Mouse (Mus musculus): ENCODE measurements at regions not wholly inside any gene's neighbourhood (a gene's known extent, or its start where the extent isn't known, plus 50 kb on each side); places are given as distances from the start of the nearest gene placed in this dataset.

DNA sequence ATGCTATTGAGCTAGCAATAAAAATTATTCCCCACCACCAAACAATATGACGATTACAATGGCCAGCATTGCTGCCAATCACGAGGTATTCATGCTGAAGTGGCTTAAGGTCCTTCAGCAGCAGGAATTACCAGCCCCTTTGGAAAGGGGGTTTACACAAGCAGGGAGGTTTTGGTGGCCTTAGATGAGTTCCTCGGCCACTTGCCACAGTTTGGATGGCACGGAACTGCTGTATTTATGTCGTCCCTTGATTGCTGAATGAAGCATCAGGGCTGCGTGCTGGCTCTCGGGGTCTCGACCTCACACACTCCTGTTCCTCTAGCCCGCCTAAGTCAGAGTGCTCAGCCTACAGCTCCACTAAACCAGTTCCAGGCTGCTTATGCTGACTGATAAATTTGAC is 361.2 kb upstream of the Nfe2l3 start:
- DNase-seq = no peak

- DNase-seq = no peak
Observed at GRCm38 (mm10) chr6:51075026-51075425, 357.4 kb upstream of the Nfe2l3 start.

DNA sequence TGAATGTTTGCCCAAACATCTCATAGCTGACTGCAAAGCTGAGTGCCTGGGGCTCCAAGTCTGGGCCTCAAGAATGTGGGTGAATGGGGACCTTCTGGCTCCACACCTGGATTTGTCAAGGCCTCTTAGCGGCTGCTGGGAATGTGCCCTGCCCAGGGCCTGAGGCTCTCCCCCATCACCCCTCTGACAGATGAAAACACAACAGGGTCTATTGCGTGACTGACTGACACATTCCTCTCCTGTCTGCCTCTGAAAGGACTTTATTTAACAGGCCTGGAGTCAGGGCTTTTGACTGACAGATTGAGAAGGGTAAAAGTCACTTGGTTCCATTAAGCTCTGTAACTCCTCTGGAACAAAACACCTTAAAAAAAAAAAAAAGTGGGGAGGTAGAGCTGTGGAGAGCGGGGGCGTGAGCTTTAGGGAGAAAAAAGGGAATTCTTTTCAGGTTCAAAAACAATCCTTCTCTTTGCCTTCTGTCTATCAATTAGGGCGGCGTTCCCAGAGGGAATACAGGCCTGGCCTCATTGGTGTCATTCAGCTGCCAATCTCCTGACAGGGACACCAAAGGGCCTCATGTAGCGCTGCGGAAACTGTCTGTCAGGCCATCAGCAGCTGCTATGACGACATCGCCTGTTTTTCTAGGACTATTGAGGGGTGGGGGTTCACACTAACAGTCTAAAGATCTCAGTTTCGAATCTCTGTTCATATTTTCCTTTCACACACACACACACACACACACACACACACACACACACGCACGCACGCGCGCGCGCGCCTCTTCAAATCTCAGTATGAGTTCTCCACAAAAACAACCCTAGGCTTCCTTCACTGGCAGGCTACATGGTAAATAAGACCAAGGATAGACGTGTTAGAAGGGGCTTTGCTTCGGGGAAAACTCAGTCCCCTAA is 355.4 kb upstream of the Nfe2l3 start:
- no peak for DNase-seq

DNA sequence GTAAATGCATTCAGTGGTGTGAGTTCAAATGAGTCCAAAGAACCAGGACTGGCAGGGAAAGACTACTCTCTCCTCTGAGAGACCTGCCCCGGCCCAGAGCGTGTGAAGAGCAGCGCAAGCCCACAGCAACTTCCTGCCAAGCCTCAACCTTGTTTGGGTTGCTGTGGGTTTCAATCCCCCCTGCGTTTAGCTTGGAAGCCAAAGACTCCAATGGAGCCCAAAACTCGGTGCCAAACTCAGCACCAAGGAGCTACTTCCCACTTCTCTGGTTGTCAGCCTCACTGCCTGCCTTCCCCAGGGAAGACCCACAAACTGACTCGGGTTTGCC is 354.7 kb upstream of the Nfe2l3 start:
- DNase-seq = no peak

GRCm38 (mm10) chr6:51078353-51078966 is 354.0 kb upstream of the Nfe2l3 start:
- DNase-seq = no peak

DNA sequence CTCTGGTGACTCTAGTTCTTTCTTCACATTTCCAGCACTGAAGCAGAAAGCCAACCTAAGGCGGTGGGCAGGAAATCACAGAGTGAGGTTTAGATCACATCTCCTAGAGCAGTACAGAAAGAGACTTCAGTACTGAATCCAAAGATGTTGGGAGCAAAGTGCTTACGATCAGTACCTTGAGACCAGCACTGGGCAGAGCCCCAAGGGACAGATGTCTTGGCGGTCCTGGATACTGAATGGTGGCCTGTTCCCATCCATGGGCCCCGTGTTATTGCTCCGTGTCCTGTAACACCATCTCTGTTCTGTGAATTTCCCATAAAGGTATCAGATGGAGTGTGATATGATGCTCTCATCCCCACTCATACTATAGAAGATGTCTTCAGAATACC is 353.5 kb upstream of the Nfe2l3 start:
- DNase-seq = no peak

DNA sequence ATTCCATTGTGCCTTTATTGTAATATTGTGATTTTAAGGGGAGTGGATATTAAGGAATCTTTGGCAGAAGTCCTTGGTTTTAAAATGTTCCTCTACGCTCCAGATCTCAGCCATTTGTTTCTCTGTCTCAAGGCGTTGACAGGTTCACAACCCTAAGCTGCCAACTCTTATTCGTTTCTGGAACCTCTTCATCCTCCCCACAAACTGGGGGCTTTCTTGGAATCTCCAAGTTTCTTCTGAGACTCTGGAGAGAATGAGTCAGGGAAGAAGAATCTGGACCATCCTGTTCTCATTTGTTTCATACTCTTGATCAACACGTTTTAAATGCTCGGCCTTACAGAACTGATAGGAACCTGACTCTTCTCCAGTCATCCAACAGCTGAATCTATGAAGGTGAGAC is 351.4 kb upstream of the Nfe2l3 start:
- DNase-seq = no peak

- no peak for DNase-seq
Observed at GRCm38 (mm10) chr6:51084656-51085055, 347.8 kb upstream of the Nfe2l3 start.

- DNase-seq = no peak
Observed at GRCm38 (mm10) chr6:51085547-51085946, 346.9 kb upstream of the Nfe2l3 start.

DNA sequence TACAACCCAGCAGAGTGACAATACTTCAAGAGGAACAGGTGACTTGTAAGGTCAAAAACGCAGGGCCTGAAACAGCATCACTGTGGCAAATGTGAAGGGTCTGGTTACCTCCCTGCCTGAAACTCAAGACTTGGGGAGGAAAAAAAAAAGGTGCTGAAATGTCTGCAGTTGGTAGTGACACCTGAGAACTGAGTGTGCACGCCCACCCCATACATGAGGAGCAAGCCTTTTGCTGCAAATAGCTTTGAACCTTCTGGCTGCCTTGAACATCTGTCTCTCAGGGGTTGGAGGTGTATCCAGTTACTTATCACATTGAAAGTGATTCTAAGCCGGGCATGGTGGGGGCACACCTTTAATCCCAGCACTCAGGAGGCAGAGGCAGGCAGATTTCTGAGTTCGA is 346.1 kb upstream of the Nfe2l3 start:
- no peak for DNase-seq

GRCm38 (mm10) chr6:51087806-51088205 is 344.7 kb upstream of the Nfe2l3 start:
- no peak for DNase-seq

GRCm38 (mm10) chr6:51088641-51089372 is 343.7 kb upstream of the Nfe2l3 start:
- DNase-seq = no peak

- no peak for DNase-seq
Observed at GRCm38 (mm10) chr6:51093196-51093595, 339.3 kb upstream of the Nfe2l3 start.

GRCm38 (mm10) chr6:51094304-51094703 is 338.2 kb upstream of the Nfe2l3 start:
- DNase-seq = no peak

GRCm38 (mm10) chr6:51097488-51097887 is 335.0 kb upstream of the Nfe2l3 start:
- DNase-seq = no peak

- DNase-seq = no peak
Observed at GRCm38 (mm10) chr6:51100341-51100740, 332.1 kb upstream of the Nfe2l3 start.

DNA sequence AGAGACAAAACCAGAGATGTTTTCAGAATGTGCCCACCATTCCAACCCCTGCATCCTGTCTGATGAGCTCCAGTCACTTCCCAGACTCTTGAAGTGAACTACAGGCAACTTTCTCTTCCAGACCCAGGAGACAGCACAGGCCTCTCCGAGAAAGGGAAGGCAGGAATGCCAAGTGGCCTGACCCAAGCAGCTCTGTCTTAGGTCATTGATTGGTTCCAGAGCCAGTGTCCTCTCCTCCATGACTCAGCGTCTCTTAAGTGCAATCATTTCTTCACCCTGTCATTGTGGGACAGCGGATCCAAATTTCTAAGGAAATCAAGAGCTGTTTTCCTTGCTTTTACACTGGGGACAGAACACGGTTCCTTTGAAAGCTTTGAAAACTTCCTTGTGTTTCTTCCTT is 329.2 kb upstream of the Nfe2l3 start:
- DNase-seq = no peak

- no peak for DNase-seq
Observed at GRCm38 (mm10) chr6:51104336-51104735, 328.1 kb upstream of the Nfe2l3 start.

DNA sequence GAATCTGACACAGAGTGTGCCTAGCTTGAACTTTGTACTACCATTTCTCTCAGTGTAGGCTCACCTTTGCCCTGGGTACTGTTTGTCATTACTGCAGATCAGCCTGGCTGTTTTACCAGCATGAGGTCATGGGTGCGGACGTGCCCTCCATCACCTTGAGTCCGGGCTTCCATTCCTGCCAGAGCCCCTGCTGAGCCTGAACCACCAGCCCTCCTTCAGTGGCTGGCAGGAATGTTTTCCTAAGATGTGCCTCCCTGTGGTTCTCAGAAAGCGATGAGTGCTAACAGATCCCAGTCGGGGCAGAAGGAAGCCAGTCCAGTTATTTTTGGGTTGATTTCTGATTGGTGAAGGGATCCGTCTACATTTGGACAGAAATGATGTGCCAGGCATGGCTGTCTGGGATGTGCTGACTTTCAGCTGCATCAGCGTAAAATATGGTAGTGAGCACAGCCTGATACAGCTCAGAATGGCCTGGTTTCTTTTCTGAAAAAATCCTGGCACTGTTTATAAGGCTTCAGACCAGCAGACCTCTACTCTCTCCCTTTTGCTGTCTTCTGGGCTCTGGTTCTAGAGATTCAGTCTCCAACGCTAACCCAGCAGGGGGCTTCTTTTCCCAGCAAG is 324.0 kb upstream of the Nfe2l3 start:
- DNase-seq = no peak

DNA sequence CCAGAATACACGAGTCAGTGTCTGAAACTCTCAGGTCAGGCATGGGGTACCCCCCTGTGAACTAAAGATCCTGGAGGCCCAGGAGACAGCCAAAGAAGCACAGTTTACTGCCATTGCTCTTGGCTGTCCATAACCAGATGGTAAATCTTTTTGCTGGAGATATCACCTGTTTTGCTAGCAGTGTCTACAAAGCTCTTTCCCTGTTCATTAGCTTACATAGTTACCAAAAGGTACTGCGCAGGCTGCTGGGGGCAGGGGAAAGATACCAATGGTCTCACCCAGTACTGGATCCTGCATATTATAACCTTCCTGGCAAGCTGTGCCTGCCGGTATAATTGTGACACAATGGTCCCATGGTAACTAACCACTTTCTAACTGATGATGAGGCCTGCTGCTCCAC is 321.9 kb upstream of the Nfe2l3 start:
- DNase-seq = no peak

GRCm38 (mm10) chr6:51114604-51115333 is 317.7 kb upstream of the Nfe2l3 start:
- DNase-seq = no peak

- no peak for DNase-seq
Observed at GRCm38 (mm10) chr6:51118833-51119535, 313.5 kb upstream of the Nfe2l3 start.
